Mouse (Mus musculus) erythroid progenitor cell, adult 5-6 weeks (primary cell): ENCODE data around the gene Pqlc3. TPM values are rescaled to one million over a fixed set of nuclear protein-coding genes. Genes with fewer than 3 reads are reported as not detected.
"Not testable (repeated sequence)": the region's sequence is repeated elsewhere in the genome, so short reads cannot be mapped to it uniquely, and the experiment has no call there.

Experiments used
- ATAC-seq: replicated peaks from 2 replicates; pipeline ENCODE4 v1.8.0; 2016; ENCODE audit warnings: moderate number of reproducible peaks, mild to moderate bottlenecking, moderate TSS enrichment, inconsistent platforms; ENCODE audit not compliant: poor library complexity, low FRiP score, severe bottlenecking
- total RNA-seq, 2 experiments: library from RNA; stranded (forward) in 1 of 2; stranded (reverse) in 1 of 2; fragments of 150-400 nt in 1 of 2; fragments of 186-747, 209-891 nt in 1 of 2; gene quantifications; 2 replicates each; pipeline versions ENCODE4 v1.2.3 to v1.2.4; 2015 to 2017; ENCODE audit warnings: low replicate concordance in 2 of 2

The Pqlc3 gene
- total RNA-seq (2015; ENCODE audit: low replicate concordance) (55.1 and 61.2 TPM in 2 replicates), total RNA-seq (2017; ENCODE audit: low replicate concordance) (32.4 and 34.7 TPM in 2 replicates)

DNA sequence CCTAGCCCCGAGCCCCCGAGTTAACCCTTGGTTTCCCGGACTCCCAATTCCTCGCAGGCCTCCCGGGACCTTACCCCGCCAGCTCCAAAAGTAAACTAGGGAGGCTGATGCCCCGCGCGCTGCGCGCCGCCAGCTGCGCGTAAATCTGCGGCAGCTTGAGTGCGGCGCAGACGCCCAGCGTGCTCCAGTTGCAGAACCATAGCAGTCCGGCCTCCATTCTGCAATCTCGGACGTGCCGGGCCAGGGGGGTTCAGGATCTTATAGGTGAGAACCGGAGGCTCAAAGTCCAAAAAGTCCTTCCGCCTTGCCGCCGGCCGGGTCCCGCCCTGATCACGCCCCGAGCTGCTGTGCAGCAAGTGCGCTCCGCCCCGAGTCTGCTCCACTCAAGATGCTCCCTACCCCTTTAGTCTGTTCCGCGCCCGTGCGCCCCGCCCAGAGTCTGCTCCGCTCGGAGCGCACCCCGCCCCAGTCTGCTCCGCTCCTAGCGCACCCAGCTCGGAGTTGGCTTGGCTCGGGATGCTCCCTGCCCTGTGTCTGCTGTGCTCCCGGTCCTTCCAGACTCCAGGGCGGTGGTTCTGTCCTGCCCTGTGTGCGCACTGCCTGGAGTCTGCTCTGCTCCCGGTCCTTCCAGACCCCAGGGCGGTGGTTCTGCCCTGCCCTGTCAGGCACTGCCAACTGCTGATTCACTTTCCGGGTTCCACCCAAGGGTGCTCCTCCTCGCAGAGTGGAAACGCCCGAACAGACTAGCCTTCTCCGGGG is at the start of gene Pqlc3:
Gene Pqlc3, minus strand, starts transcription at position 670 of the 759 bp plus-strand sequence.
- peak; percentile 92 for ATAC-seq

DNA sequence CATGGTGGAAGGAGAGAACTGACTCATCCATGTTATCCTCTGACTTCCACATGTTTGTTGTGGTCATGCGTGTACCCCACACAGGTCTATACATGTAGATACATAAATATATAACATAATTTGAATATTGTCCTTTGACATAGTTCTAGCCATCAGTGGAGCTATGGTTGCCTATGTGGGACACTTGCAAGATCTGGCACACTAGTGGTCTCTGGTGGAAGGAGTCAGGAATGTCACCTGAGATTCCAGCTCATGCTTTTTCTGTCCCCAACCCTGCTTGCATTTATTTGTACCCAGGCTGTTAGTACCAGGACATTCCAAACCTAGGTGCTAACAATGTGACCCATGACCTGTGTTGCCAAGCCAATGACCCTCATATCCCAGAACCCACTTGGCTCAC is 49.6 kb upstream of the Pqlc3 start:
- ATAC-seq, result no peak

DNA sequence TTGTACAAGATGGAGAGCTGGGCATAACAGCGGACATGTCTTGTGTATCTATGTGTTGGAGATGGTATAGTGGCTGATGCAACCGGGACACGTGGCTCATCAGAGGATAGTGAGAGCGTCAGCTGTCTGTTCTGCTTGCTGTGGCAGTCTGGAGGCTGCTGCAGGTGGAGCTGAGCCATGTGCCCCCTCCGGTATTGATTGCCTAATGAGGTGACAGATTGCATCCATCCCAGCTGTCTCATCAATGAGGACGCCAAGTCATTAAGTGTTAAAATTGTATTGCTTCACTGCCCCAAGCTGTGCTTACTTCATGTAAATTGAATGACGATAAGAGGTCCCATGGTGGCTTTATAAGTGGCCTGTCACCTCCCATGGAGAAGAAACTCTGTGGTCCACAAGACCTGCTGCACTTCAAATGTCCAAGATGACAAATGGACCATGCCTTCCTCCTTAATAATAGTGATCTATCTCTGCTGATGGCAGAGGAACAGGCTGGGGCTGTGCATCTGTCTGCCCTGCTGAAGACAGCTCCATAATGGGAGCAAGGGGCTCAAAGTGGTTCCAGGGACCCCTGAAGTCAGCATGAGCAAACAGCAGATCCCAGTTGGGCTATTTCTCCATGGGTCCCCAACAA is 48.9 kb upstream of the Pqlc3 start:
- ATAC-seq, result no peak

DNA sequence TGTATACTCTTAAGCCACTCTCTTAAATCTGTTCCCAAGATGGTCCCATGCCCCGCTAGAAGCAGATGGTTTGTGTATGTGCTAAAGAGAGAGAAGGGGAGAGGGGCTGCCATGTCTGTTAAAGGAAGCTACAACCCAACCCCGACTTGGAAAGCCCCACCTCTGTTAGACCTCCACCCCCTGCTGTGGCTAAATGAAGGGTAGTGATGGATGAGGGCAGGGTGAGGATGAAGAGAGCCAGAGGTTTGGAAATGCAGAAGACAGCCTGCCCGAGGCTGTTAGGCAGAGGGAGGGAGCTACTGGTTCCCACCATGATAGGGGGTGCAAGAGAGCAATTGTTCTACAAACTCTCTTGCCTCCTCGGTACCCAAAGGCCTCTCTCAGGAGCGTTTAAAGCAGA is 43.1 kb upstream of the Pqlc3 start:
- no peak for ATAC-seq

DNA sequence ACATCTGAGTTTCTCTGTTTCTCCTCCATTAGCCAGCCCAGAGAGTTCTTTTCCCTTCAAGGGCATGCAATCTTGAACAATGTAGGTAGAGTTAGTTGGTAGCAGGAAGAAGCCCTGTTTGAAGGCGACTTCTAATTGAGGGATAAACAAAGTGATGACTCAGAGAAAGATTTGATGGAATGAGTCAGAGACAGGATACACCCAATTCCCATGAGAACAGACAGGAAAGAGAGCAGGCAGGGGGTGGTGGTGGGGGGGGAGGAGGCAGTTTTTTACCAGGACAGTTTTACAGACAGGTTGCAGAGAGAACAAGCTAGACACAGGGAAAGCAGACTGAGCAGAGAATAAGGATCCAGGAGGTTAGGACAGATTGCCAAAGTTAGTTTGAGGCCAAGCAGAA is 40.4 kb upstream of the Pqlc3 start:
- no peak for ATAC-seq

DNA sequence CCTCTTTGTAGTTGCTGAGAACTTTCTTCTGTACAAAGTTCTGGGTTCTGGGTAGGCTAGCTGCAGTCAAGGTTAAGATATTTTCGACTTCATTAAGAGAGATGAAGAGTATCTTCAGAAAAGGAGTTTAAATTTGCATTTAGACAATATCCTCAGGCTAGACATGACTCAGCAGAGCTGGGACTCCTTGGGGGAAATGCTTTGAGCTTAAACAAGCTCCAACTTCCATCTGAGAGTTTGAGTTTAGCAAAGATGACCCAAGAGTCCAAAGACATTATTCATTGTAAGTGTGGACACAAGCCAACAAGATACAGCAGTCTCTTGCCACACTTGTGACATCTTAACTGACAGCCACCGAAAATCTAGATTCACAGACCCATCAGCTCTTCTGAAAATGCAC is 39.2 kb upstream of the Pqlc3 start:
- no peak for ATAC-seq

DNA sequence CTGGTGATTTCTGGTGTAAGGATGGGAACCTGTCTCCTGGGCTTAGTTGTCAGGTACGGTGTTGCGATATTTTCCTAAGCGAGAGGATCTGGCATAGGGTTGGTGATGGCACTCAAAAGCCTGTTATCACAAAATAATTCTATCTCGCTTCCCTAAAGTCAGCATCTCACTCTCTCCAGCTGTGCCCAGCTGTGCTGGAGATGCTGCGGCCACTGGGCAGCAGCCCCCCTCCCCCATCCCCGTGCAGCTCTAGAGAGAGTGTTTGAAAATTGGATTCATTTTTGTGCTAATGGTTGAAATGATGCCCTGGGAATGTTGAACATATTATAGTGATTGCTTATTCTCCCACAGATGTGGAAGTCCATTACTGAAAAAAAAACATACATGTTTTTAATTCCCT is 38.0 kb upstream of the Pqlc3 start:
- no peak for ATAC-seq

DNA sequence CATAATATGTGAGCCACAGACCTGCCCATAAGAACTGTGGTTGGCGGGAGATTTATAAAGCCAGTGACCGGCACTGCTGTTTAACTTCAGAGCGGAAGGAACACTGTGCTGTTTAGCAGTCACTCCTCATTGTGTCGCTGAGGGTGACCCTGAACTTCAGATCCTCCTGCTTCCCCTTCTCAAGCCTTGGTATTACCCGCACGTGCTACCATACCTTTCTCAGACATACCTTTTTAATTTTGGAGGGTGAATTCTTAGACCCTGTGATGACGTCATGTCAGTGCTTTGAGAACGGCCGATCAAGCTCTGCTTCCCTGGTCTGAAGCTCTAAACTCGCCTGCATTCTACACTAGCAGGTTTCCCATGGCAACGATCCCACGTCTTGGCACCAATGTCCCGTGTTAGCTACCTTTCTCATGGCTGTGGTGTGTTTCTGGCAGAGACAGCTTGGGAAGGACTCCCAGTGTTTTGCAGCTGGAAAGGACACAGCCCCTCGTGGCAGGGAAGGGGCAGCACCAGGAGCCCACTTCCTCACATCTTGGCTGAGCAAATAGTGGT is 36.9 kb upstream of the Pqlc3 start:
- ATAC-seq, result no peak

DNA sequence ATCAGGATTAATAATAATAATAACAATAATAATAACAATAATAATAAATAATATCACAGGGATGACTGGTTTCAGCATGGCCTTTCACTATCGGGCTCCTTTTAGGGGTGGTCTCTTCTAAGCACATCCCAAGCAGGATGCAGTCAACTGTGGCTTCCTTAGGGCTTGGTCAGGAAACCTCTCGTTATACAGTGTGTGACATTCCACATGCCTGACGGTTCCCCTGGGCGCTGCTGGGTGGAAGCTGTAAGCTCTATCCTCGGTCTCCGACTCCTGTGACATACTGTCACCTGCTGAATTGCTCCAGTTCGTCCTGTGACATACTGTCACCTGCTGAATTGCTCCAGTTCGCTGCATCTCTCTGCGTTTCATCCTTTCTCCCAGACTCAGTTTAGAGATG is 36.3 kb upstream of the Pqlc3 start:
- ATAC-seq, result no peak

DNA sequence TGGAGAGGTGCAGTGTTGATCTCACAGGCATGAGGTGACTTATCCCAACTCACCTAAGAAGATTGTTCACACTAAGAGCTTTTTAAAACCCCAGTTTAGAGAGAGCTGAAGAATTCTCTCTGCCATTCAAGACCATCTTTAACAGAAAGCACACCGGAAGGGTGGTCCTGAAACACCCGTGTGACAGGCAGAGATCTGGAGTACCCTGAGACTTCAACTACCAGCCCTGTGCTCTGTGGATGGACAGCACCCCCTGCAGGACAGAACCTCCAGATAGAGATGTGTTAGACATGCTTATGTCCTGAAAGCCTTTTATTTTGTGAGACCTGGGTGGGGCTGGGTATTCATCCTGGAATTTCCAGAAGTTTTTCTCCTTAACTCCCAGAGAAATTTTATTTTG is 34.9 kb upstream of the Pqlc3 start:
- no peak for ATAC-seq

DNA sequence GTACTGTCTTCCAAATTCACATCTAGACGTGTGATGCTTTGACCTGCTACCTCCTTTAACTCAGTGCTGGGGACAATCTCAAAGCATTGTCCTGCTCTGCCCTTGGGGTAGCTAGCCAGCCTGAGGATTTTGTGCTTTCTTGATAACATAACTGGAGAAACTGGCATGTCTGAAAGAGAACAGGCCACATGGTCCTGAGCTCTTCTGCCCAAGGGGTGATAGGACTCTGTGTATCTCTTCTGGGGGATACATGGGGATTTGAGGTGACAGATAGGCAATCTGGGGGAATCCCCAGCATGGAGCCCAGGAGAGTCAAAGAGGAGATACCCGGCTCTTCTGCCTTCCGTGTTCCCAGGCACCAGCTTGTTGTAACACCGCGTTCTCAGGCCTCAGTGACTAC is 34.5 kb upstream of the Pqlc3 start:
- ATAC-seq, result no peak

DNA sequence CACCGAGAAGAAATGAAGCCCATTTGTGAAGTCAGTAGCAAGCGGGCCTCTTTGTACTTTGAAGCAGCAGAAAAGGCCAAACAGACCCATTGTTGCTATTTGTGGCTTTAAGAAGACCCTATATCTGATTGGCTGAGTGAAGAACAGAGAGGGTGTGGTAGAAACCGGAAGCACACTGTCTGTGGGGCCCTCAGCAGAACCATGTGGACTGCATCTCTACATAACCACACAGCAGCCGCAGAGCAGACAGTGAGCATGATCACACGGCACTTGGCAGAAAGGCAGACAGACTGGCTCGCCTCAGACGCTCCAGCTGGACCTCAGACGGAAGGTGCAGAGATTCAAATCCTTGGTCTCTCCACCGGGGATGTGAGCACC is 33.2 kb upstream of the Pqlc3 start:
- ATAC-seq, result no peak

DNA sequence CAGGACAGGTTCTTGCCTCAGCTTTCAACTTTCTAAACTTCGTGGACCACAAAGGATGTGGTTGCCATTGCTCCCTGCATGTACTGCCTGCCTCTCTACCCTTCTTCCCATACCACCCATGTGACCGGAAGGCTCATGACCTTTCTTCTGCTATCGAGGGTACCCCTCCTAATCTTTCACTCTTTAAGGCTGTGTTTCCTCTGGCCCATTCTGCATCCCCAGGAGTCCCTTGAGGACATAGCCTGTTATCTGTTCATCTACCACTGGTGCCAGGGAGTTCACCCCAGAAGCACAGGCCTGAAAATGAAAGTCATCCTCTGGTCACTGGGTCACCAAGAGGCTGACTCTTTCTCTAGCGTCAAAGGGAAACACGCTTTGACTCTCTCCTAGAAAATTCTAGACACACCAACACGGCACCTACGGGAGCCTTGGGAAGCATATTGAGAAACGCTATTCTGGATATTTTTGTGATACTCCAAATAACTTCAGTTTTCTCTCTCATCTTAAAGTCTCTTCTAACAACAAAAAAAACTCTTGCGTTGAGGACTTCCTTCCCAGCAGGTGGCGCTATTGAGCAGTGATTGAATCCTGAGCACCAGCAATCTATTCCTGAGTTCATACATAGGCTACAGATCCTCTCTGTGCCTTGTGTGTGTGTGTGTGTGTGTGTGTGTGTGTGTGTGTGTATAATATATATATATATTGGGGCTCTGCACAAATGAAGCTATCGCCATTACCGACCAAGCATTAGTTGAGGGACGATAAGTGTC is 32.7 kb upstream of the Pqlc3 start:
- ATAC-seq, result no peak

DNA sequence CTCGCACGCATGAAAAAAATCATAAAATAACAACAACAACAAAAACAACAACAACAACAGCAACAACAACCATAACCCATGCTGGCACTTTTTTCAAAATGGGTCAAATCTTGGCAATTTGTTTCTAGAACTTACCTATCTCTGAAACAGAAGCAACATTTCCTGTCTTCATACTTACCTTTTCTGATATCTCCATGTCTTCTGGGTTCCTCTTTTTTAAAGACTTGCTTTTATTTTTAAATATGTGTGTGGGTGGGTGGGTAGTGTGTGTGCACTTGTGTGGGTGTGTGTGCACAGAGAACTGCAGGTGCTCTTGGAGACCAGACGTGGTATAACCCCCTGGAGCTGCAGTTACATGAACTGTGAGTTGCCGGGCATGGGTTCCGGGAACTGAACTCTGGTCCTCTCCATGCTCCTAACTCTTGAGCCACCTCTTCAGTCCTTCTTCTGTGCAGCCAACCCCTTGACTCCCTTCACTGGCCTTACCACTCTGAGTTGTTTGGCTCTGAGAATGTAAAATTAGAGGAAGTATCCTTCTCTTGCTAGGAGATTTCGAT is 24.4 kb upstream of the Pqlc3 start:
- no peak for ATAC-seq

DNA sequence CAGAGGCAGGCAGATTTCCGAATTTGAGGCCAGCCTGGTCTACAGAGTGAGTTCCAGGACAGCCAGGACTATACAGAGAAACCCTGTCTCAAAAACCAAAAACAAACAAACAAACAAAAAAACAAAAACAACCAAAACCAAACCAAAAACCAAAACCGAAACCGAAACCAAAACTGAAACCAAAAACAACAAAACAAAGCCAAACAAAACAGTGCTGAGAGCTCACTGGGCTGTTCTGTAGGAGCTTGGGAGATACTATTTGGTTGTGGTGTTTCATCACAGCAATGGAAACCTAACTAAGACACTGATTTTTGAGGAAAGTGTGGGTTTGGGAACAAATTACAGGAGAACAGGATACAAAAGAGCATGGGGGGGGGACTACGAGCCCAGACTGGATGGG is 21.9 kb upstream of the Pqlc3 start:
- ATAC-seq, result no peak

DNA sequence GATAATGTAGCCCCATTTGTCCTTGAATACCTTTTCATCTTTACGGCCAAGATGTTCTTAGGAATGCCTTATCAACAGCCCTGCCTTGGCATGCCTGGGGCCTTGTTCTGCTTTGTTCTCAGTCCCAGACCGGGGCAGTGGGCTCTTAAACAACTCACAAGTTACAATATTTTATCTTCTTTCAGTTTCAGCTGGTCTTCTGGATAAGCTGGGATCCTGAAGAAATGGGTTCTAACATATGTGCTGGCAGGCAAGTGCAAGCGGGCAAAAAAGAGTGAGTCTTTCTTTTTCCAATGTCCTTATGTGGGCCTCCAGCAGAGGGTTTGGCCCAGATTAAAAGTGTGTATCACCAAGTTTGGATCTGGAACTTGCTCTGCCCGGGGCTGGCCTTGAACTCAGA is 20.9 kb upstream of the Pqlc3 start:
- not testable (repeated sequence) for ATAC-seq

DNA sequence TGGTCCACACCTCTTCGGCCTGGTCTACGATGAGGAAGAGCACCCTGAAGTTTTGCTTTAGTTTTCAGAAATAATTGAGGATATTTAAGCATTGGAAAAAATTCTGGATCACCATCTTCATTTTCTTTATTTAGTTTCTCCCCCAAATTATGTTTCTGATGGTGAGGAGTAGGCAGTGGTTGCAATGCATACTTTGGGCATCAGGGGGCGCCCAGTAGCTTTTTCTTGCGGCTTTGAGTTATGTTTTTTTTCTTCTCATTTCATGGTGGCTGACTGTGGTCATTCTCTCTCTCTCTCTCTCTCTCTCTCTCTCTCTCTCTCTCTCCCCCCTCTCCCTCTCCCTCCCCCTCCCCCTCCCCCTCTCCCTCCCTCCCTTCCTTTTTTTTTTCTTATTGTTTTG is 18.3 kb upstream of the Pqlc3 start:
- no peak for ATAC-seq

DNA sequence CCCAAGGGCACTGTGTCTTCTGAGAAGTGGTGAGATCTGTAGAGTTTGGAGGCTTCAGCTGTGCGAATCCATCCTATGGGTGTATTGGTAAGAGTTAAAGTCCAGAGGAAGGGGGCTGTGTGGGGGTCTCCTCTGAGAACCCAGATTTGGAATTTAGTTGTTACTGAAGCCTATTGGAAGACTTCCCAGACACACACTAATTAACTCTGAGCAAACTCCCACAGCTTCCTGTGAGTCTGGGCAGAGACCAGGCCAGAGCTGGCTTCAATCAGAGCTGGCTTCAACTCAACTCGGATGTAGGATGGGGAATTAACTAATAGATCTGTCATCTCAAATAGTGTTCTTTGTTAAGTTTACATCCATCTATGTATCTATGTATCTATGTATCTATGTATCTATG is 15.5 kb upstream of the Pqlc3 start:
- no peak for ATAC-seq

DNA sequence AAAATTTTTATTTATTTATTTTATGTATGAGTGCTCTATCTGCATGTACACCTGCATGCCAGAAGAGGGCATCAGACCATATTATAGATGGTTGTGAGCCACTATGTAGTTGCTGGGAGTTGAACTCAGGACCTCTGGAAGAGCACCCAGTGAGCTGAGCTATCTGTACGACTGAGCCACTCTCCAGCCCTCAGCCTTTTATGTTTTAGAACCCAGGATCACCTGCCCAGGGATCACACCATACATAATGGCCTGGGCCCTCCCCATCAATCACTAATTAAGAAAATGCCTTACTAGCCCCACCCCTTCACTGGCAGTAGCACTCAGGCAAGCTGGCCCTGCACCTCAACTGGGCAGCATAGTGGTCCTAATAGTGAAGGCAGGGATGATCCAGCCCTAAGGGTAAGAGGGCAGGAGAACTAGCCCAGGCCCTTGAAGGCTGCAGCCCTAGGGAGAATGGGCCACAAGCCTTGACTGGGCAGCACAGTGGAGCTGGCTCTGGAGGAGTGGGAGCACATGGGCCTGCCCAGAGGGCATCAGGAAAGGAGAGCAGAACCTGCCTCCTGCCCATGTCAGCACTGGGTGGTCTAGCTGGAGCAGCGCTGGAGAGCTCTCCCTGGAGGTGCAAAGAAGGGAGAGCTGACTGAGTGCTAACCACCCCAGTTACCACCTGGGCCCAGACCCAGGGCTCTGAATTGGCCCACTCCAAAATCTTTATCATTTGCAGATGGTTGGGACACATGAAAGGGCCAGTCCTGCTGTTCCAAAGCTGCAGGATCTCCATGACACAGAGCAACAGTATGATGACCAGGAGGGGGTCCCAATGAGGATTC is 12.1 kb upstream of the Pqlc3 start:
- ATAC-seq, result no peak
